Mouse (Mus musculus) 3T3-L1 (cell line): ENCODE data around the gene Ube2o.
A peak's percentile ranks its signal among the peaks of the same experiment; 100 is the strongest.

ENCODE experiments used
- DNase-seq: peaks from one replicate; pipeline ENCODE4 v3.0.0-alpha.2; 2015; ENCODE audit warnings: low read depth, low spot score

Gene Ube2o

GRCm38 (mm10) chr11:116581376-116581814 lies at the start of gene Ube2o:
Ube2o (minus strand) TSS chr11:116581447.
- peak; percentile 81 for DNase-seq

DNA sequence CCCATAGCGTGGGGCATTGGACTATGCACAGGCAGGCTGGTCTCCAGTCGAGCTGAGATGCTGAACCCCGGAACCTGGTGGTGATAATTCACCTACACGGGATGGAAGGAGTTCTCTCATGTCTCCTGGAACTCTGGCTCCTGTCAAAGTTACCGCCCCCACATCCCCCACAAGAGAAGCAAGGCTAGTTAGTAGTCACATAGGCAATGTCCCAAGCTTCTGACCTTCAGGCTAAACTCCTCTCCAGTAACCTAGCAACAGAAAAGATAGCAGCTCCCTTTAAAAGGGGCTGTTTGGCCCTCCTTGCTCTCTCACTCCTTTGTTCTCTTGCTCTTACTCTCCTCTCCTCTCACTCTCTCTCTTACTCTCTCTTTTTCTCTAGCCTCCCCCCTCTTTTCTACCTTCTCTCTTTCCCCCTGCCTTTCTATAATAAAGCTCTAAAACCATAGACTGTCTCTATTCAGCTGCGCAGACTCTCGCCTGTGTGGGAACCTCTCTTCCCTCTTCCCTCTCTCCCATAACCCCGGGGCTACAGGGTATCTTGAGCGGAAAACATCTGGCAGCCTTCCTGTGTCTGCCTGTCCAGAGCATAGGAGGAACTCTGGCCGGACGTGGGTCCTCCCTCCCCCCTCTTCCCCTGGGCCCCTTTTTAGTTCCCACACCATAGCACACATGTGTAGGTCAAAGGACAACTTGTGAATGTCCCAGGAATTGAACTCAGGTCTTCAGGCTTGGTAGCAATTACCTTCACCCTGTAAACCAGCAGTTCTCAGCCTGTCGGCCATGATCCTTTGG lies 49.1 kb upstream of the Ube2o start:
- DNase-seq: no peak

- no peak for DNase-seq
Observed at GRCm38 (mm10) chr11:116629472-116629871, 48.2 kb upstream of the Ube2o start.

DNA sequence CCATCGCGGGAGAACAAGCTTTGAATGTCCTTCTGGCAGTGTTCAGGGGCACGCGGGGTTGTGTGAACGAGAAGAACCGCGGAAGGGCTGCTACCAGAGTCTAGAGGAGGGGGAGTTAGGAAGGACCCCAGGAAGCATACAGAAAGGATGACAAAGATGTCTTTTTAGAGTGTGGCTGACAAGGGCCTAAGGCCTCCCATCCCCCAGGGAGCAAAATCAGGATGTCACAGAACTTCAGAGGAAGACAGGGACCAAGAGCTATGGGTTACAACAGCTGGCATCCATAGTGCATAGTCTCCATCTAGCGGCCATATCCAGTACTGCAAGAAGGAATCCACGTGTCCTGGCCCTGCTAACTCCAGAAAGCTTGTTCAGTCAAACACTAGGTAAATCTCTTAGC lies 47.5 kb upstream of the Ube2o start:
- DNase-seq: peak; percentile 98

DNA sequence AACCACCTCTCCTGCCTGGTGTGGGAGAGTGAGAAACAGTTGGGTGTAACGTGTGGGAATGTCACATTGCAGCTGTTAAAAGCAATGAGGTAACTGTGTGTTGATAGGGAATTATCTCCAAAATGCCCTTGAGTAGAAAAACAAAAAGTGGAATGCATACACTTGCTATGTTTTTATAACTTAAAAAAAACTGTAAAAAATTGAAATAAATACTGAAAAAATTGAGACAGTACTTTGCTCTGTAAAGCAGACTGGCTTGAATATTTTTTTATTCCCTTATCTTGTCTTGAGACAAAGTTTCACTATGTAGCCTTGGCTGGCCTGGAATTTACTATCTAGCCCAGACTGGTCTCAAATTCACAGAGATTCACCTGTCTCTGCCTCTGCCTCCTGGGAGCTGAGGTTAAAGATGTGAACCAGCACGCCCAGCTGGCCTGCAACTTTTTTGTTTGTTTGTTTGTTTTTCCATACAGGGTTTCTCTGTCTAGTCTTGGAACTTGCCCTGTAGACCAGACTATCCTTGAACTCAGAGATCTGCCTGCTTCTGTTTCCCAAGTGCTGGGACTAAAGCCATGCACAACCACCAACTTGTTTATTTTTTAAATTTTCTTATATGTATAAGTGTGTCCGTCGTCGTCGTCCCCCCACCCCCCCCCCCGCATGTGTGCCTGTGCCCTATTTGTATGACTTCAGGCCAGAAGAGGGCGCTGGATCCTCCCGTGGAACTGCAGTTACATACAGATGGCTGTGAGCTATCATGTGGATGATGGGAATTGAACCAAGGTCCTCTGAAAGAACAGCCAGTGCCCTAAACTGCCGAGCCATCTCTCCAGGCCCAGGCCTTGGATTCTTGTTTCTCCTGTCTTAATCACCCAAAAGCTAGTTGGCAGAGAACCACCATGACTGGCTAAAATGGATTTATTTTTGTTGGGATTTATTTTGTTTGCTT lies 46.1 kb upstream of the Ube2o start:
- peak; percentile 55 for DNase-seq

DNA sequence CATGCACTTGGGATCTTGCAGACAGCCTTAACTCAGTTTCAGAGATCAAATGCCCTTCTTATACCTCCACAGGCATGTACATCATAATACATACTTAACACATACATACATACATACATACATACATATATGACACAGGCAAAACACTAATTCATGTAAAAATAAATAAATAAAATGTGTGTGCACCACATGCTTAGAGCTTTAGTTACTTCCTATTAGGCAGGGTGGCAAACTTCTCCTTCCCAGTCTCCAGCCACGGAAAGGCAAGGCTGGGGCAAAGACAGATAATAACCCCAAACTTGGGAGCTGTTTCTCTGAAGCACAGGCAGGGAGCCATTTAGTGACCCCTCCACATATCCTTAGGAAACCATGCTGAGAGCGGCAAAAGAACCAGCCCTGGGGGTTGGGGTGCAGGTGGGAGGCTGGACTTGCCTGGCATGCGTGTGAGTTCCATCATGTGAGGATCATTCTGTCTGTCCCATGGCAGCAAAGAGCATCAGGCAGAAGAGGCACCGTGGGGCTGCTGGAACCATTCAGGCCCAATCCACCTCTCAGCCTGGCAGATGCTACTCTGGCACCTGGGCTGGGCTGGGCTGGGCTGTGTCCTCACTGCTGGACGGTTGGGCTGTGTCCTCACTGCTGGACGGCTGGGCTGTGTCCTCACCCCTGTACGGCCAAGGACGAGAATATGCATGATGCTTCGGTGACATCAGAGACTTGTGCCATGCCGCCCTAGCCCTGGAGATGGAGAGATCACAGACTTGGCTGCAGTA lies 45.2 kb upstream of the Ube2o start, which contains the start of gene Rhbdf2:
TSS of gene Rhbdf2 (minus strand) at position 721 of the 773 bp plus-strand sequence.
- DNase-seq: no peak

DNA sequence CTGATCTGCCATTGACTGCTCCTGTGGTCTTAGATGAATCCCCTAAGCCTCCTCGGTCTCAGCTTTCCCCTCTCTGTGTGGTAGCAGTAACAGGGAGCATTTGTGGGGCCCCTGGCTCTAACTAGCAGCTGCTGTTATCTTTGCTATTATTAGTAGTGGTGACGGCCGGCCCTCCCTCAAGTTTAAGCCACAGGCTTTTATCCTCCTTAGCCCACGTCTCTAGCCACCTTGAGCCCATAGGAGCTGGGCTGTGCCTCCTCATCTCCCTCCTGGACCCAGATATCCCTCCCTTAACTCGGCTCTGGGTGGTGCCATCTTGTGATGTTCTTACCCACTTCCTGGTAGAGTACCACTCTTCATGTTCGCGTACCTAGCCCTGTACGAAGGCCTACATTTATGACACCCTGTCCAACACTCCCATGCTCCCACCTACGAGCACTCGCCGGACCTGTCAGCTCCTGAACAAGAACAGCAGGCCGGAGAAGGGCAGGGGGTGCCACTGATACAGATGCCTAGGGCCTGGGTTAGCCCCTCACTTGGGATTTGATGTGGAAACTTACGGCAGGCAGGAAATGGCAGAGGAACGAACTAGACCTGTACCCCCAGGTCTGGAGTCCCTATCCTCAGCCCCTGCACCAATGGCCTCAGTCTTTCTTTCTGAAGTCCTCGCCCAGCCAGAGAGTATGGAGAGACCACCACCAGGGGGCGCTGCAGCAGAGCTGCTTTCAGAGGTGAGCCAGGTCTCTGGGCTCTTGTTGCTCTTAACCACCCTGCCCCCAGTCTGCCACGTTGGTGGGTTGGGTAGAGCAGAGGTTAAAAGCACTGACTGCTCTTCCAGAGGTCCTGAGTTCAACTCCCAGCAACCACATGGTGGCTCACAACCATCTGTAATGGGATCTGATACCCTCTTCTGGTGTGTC lies 44.1 kb upstream of the Ube2o start:
- DNase-seq: peak; percentile 75

DNA sequence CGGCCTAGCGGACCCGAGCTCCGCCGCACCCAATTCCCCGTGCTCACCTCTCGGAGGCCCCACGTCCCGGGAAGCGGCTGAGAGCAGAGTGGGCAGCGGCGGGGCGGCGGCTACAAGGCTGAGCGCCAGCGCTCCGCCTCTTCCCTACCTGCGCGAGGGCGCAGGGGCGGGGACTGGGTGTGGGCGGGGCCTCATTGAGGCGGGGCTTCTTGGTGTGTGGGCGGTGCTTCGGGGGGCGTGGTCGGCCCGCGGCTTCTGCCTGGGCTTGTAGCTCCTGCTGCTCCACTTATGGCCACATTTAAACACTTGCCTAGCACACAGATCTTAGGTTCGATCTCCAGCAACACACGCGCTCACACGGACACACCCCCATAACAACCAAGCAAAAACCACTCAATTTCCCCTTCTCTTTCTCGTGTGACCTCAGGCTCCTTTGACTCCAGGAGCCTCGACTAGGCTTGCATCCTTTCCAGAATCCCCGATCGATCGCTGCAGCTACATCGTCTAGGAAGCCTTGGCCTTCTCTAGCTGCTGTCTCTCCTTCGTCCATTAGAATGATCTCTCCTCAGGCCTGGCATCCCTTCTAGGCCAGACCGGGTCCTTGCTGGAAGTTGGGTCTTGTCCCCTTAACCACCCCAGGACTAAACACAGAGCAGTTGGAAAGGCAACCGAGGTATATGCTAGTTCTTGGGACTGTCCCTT lies 43.0 kb upstream of the Ube2o start:
- peak; percentile 77 for DNase-seq

- DNase-seq: peak; percentile 53
Observed at GRCm38 (mm10) chr11:116623281-116624124, 42.3 kb upstream of the Ube2o start.

DNA sequence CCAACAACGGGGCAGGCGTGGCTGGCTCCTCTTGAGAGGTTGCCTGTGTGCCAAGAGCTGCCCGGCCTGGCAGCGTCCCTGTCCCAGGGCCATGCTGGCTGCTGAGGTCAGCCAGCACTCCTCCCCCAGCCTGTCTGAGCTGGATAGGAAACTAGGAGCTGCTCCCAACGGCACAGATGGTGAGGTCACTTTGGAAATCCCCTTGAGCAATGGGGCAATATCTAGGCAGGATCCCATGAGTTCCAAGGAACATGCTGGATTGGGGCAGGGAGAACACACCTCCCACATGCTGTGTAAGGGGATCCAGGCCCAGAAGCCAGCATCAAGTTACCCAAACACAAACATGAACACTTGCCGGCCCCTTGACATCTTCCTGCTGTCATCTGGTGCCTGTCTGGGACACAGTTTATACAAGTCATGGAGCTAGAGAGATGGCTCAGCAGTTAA lies 40.0 kb upstream of the Ube2o start:
- DNase-seq: peak; percentile 99

DNA sequence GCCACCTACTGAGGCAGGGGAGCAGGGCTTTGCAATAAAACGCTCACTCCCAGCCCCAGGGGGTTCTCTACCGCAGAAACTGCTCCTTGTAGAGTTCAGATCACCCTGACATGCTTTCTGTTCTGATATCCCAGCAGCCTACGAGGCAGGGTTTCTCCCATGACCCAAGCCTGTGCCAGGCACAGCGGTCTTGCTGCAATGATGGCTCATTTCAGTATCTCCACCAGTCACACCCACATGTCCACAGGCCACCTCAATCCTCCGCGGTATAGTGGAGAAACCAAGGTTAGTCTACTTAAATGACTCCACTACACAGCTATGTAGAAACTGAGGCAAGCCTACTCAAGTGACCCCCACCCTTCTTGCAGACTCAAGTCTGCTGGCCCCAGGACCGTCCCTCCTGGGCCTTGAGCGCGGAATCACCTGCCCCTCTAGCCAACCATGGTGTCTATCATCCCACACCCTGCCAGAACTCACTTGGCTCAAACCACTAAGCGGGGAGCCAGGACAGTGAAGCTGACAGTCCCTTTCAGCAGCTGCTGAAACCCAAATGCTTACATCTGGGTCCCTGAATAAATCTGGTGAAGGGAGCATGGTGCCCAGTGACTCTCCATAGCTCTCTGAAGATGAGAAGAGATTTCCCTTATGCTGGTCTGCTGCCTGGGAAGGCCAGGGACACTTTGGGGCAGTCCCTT lies 39.5 kb upstream of the Ube2o start:
- peak; percentile 21 for DNase-seq

- DNase-seq: no peak
Observed at GRCm38 (mm10) chr11:116620073-116620472, 38.8 kb upstream of the Ube2o start.

- no peak for DNase-seq
Observed at GRCm38 (mm10) chr11:116619561-116619960, 38.3 kb upstream of the Ube2o start.

- DNase-seq: no peak
Observed at GRCm38 (mm10) chr11:116619156-116619555, 37.9 kb upstream of the Ube2o start.

DNA sequence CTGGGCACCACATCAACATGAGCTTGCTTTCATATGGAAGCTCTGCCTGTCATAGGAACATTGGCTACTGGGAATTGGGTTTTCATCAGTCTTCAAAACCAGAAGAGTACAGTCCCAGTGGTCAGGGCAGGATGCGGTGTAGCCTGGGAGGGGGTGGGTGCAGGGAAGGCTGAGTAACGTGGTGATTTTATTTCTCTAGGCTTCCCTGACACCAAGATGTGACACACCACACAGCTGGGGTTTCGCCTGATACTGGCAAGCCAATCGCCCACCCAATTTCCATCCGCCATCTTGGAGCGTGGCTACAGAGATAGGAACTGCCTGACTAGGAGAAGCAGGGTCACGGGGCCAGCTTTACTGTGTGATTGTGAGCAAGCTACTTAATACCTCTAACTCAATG lies 37.4 kb upstream of the Ube2o start:
- DNase-seq: no peak

DNA sequence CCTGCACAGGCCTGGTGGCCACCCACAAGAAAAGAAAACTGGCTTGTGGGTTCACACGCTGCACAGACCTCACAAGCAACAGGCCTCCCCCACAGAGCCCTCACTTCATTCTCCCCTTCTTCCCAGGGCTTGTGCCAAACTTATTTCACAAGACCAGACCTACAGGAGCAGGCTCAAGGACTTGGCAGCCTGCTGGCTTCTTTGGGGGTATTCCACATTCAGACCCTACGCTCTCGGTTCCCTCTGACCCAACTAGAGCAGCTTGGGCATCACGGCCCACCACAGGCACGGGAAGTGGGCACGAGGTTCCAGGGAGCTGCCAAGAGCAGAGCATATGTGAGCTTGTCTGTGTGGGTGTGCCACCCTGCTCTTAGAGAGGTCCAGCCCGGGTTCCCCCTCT lies 36.4 kb upstream of the Ube2o start:
- peak; percentile 71 for DNase-seq

GRCm38 (mm10) chr11:116616438-116617118 lies 35.3 kb upstream of the Ube2o start:
- DNase-seq: peak; percentile 51
